Mouse (Mus musculus) lung, embryonic 15.5 days (tissue): ENCODE data around the gene Smad5. TPM values are rescaled to one million over a fixed set of nuclear protein-coding genes. Genes with fewer than 3 reads are reported as not detected.
A peak's percentile ranks its signal among the peaks of the same experiment; 100 is the strongest.

Experiments used
- ATAC-seq: fragments of 200-750 bp; cut with Nextera tagmentation; 2 replicates; pipeline ENCODE4 v1.8.0; 2017; ENCODE audit warnings: moderate number of reproducible peaks, borderline replicate concordance; ENCODE audit not compliant: low FRiP score, low TSS enrichment; ENCODE audit errors: extremely low read depth
- H3K27ac ChIP-seq: fragments of 300-500 bp; sonication (generic); 2 replicates; pipeline ENCODE4 v1.5.1; 2015; ENCODE audit warnings: moderate library complexity, mild to moderate bottlenecking, inconsistent platforms
- H3K27me3 ChIP-seq: fragments of 300-500 bp; sonication (generic); 2 replicates; pipeline ENCODE4 v1.6.1; 2015; ENCODE audit warnings: inconsistent platforms
- H3K36me3 ChIP-seq: fragments of 300-500 bp; sonication (generic); 2 replicates; pipeline ENCODE4 v1.6.1; 2015; ENCODE audit warnings: inconsistent platforms
- H3K4me1 ChIP-seq: fragments of 300-500 bp; sonication (generic); 2 replicates; pipeline ENCODE4 v1.6.1; 2015; ENCODE audit warnings: inconsistent platforms
- H3K4me2 ChIP-seq: fragments of 300-500 bp; sonication (generic); 2 replicates; pipeline ENCODE4 v1.6.1; 2015; ENCODE audit warnings: inconsistent platforms, mild to moderate bottlenecking, moderate library complexity
- H3K4me3 ChIP-seq: fragments of 300-500 bp; sonication (generic); 2 replicates; pipeline ENCODE4 v1.5.1; 2015; ENCODE audit warnings: mild to moderate bottlenecking, inconsistent platforms
- H3K9ac ChIP-seq: fragments of 300-500 bp; sonication (generic); 2 replicates; pipeline ENCODE4 v1.6.1; 2015; ENCODE audit warnings: inconsistent platforms
- H3K9me3 ChIP-seq: fragments of 300-500 bp; sonication (generic); 2 replicates; pipeline ENCODE4 v1.6.1; 2016; ENCODE audit warnings: inconsistent platforms
- WGBS: fragments of 180-500 bp; shearing (Covaris S2); methylation state at CpG from one replicate; pipeline ENCODE4 v1.1.7; 2015; 5-methylcytosine and 5-hydroxymethylcytosine counted together
- polyA plus RNA-seq: library from polyadenylated mRNA; unstranded; fragments of >200 nt; fragmentation: Nextera tagmentation; extraction: Ambion mirVana; gene quantifications from 2 replicates; pipeline ENCODE4 v1.2.1, GENCODE M21; 2015

The Smad5 gene
- polyA plus RNA-seq, 1 experiment from 2014 or later = 34.7 TPM

- Histone ChIP-seq H3K27me3 (no peaks in the 10 kb centered on the region; the same call in 1 of the 2 replicates), H3K4me1 (peaks cover 45% of the 10 kb centered on the region), H3K9me3 (no peaks in the 10 kb centered on the region), H3K9ac (no peak overlapping the region), H3K36me3 (no peaks in the 10 kb centered on the region), H3K27ac (peak overlapping the region; percentile 57), H3K4me3 (no peak overlapping the region), H3K4me2 (peak overlapping the region; percentile 38; the same call in 1 of the 2 replicates)
- 38% methylated on average over 4 of the region's 4 CpGs for WGBS
- peak; percentile 19; the same call in 1 of the 2 replicates for ATAC-seq
These were observed 20.9 kb upstream of the Smad5 start for GRCm38 (mm10) chr13:56681924-56682323.

- Histone ChIP-seq H3K9ac (no peak overlapping the region), H3K4me3 (no peak overlapping the region), H3K27ac (peak overlapping the region; percentile 57), H3K4me1 (peaks cover 45% of the 10 kb centered on the region), H3K36me3 (no peaks in the 10 kb centered on the region), H3K9me3 (no peaks in the 10 kb centered on the region), H3K4me2 (peak overlapping the region; percentile 38), H3K27me3 (no peaks in the 10 kb centered on the region; the same call in 1 of the 2 replicates)
- WGBS = 50% methylated on average over 17 of the region's 17 CpGs
- ATAC-seq = peak; percentile 64; the same call in 1 of the 2 replicates
These were observed 20.5 kb upstream of the Smad5 start for GRCm38 (mm10) chr13:56682326-56682725.

GRCm38 (mm10) chr13:56683306-56683705, 19.5 kb upstream of the Smad5 start:
- 62% methylated on average over 7 of the region's 7 CpGs for WGBS
- no peaks in the 10 kb centered on the region for H3K36me3 ChIP-seq
- no peaks in the 10 kb centered on the region for H3K9me3 ChIP-seq
- no peak overlapping the region for H3K4me2 ChIP-seq
- H3K27ac ChIP-seq = no peak overlapping the region
- H3K27me3 ChIP-seq = no peaks in the 10 kb centered on the region; the same call in 1 of the 2 replicates
- peaks cover 37% of the 10 kb centered on the region for H3K4me1 ChIP-seq
- no peak overlapping the region for H3K4me3 ChIP-seq
- ATAC-seq = no peak
- H3K9ac ChIP-seq = no peak overlapping the region

- Histone ChIP-seq H3K9me3 (no peaks in the 10 kb centered on the region), H3K9ac (no peak overlapping the region), H3K27me3 (no peaks in the 10 kb centered on the region), H3K4me1 (peaks cover 9% of the 10 kb centered on the region; the same call in 1 of the 2 replicates), H3K27ac (no peak overlapping the region), H3K4me2 (no peak overlapping the region), H3K36me3 (no peaks in the 10 kb centered on the region), H3K4me3 (no peak overlapping the region)
- ATAC-seq = no peak
- WGBS = 44% methylated on average over 7 of the region's 7 CpGs
These were observed 10.8 kb upstream of the Smad5 start for GRCm38 (mm10) chr13:56692011-56692410.

- Histone ChIP-seq H3K9ac (no peak overlapping the region), H3K4me2 (no peak overlapping the region), H3K9me3 (no peaks in the 10 kb centered on the region), H3K4me1 (peaks cover 14% of the 10 kb centered on the region; the same call in 1 of the 2 replicates), H3K27me3 (no peaks in the 10 kb centered on the region), H3K27ac (no peak overlapping the region), H3K4me3 (no peak overlapping the region), H3K36me3 (no peaks in the 10 kb centered on the region)
- 79% methylated on average over 6 of the region's 6 CpGs for WGBS
- ATAC-seq = no peak
These were observed 10.2 kb upstream of the Smad5 start for GRCm38 (mm10) chr13:56692644-56693043.

- H3K4me1 ChIP-seq = peaks cover 25% of the 10 kb centered on the region
- no peaks in the 10 kb centered on the region for H3K27me3 ChIP-seq
- H3K27ac ChIP-seq = no peak overlapping the region
- H3K4me3 ChIP-seq = no peak overlapping the region
- ATAC-seq = no peak
- WGBS = 83% methylated on average over 5 of the region's 5 CpGs
- no peaks in the 10 kb centered on the region for H3K36me3 ChIP-seq
- no peak overlapping the region for H3K4me2 ChIP-seq
- no peaks in the 10 kb centered on the region for H3K9me3 ChIP-seq
- H3K9ac ChIP-seq = no peak overlapping the region
These were observed 7.1 kb upstream of the Smad5 start for GRCm38 (mm10) chr13:56695701-56696100.

- Histone ChIP-seq H3K4me2 (no peak overlapping the region), H3K27ac (no peak overlapping the region), H3K27me3 (no peaks in the 10 kb centered on the region), H3K9me3 (no peaks in the 10 kb centered on the region), H3K4me1 (peaks cover 26% of the 10 kb centered on the region), H3K9ac (no peak overlapping the region), H3K36me3 (no peaks in the 10 kb centered on the region), H3K4me3 (no peak overlapping the region)
- WGBS = 68% methylated on average over 5 of the region's 5 CpGs
- ATAC-seq = no peak
These were observed 6.1 kb upstream of the Smad5 start for GRCm38 (mm10) chr13:56696699-56697098.

GRCm38 (mm10) chr13:56697171-56697570, 5.6 kb upstream of the Smad5 start:
- Histone ChIP-seq H3K4me2 (no peak overlapping the region), H3K4me3 (no peak overlapping the region), H3K27ac (no peak overlapping the region), H3K27me3 (no peaks in the 10 kb centered on the region), H3K36me3 (no peaks in the 10 kb centered on the region), H3K9me3 (no peaks in the 10 kb centered on the region), H3K9ac (no peak overlapping the region), H3K4me1 (peaks cover 31% of the 10 kb centered on the region)
- 93% methylated on average over 2 of the region's 2 CpGs for WGBS
- ATAC-seq = no peak

GRCm38 (mm10) chr13:56698391-56698790, 4.4 kb upstream of the Smad5 start:
- peak overlapping the region; percentile 62 for H3K27ac ChIP-seq
- ATAC-seq = no peak
- no peaks in the 10 kb centered on the region for H3K9me3 ChIP-seq
- H3K4me3 ChIP-seq = no peak overlapping the region
- H3K4me1 ChIP-seq = peaks cover 36% of the 10 kb centered on the region
- no peaks in the 10 kb centered on the region for H3K36me3 ChIP-seq
- WGBS = 20% methylated on average over 9 of the region's 9 CpGs
- no peaks in the 10 kb centered on the region for H3K27me3 ChIP-seq
- H3K4me2 ChIP-seq = peak overlapping the region; percentile 23
- no peak overlapping the region for H3K9ac ChIP-seq

- no peak for ATAC-seq
- Histone ChIP-seq H3K4me2 (no peak overlapping the region), H3K4me3 (no peak overlapping the region), H3K36me3 (no peaks in the 10 kb centered on the region), H3K9me3 (no peaks in the 10 kb centered on the region), H3K27me3 (no peaks in the 10 kb centered on the region), H3K4me1 (peaks cover 40% of the 10 kb centered on the region), H3K9ac (no peak overlapping the region), H3K27ac (no peak overlapping the region)
- 93% methylated on average over 2 of the region's 2 CpGs for WGBS
These were observed 3.4 kb upstream of the Smad5 start for GRCm38 (mm10) chr13:56699370-56699769.

- Histone ChIP-seq H3K9me3 (no peaks in the 10 kb centered on the region), H3K27ac (no peak overlapping the region), H3K4me3 (no peak overlapping the region), H3K36me3 (peaks cover 3% of the 10 kb centered on the region; the same call in 1 of the 2 replicates), H3K4me1 (peaks cover 56% of the 10 kb centered on the region), H3K9ac (no peak overlapping the region), H3K4me2 (no peak overlapping the region), H3K27me3 (no peaks in the 10 kb centered on the region)
- ATAC-seq = no peak
- WGBS = 59% methylated on average over 1 of the region's 1 CpGs
These were observed 1.8 kb upstream of the Smad5 start for GRCm38 (mm10) chr13:56700981-56701380.

GRCm38 (mm10) chr13:56701924-56702323, 886 bp upstream of the Smad5 start:
- H3K9ac ChIP-seq = no peak overlapping the region
- no peak overlapping the region for H3K4me3 ChIP-seq
- 49% methylated on average over 10 of the region's 10 CpGs for WGBS
- H3K27ac ChIP-seq = no peak overlapping the region
- H3K4me2 ChIP-seq = no peak overlapping the region
- ATAC-seq = no peak
- H3K4me1 ChIP-seq = peaks cover 53% of the 10 kb centered on the region
- no peaks in the 10 kb centered on the region for H3K9me3 ChIP-seq
- H3K36me3 ChIP-seq = peaks cover 9% of the 10 kb centered on the region; the same call in 1 of the 2 replicates
- H3K27me3 ChIP-seq = no peaks in the 10 kb centered on the region
